Mouse (Mus musculus) adrenal gland, postnatal 0 days (tissue): ENCODE data around the gene Gon7. TPM values are rescaled to one million over a fixed set of nuclear protein-coding genes. Genes with fewer than 3 reads are reported as not detected.

Experiments
- polyA plus RNA-seq: library from polyadenylated mRNA; unstranded; fragments of >200 nt; fragmentation: Nextera tagmentation; extraction: Ambion mirVana; gene quantifications from 2 replicates; pipeline ENCODE4 v1.2.1, GENCODE M21; 2015

Gene Gon7
- 15.3 and 18.9 TPM in 2 replicates for polyA plus RNA-seq

DNA sequence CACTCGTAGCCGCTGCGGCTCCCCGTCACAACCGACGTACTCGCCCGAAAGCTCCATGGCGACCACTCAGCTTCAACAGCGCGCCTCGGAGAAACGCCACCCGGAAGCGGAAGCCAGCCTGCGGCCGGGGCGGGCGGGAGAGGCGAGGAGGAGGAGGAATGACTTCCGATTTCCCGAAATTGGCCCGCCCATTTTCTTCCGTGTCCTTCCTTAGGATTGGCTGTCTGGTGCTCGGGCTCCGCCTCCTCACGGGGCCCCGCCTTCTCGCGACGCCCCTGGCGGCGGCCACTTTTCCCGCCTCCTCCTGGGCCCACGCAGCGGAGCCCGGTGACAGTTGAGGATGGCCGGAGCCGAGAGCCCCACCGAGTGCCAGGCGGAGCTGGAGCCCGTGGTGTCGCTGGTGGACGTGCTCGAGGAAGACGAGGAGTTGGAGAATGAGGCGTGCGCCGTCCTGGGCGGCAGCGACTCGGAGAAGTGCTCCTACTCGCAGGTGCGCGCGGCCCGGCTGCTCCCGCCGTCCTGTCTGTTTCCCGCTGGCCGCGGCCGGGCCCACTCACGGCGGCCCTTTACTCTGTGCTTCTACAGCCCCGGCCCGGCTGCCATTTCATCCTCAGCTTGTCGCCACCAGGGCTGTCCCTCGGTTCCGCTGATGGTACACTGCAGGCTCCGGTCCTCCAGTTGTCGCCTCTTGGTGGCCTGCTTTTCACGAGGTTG is at the start of gene Gon7, which contains the start of the genes Gm28051 and Ubr7:
TSS of gene Gon7 (minus strand) at position 115 of the 714 bp plus-strand sequence.
TSS of gene Gm28051 (minus strand) at position 77 of the 714 bp plus-strand sequence.
TSS of gene Ubr7 (plus strand) at position 279 of the 714 bp plus-strand sequence.

GRCm38 (mm10) chr12:102758403-102758756 is 777 bp upstream of the Gon7 start, which contains the start of gene Gm20604:
TSS of gene Gm20604 (minus strand) at chr12:102758672.

DNA sequence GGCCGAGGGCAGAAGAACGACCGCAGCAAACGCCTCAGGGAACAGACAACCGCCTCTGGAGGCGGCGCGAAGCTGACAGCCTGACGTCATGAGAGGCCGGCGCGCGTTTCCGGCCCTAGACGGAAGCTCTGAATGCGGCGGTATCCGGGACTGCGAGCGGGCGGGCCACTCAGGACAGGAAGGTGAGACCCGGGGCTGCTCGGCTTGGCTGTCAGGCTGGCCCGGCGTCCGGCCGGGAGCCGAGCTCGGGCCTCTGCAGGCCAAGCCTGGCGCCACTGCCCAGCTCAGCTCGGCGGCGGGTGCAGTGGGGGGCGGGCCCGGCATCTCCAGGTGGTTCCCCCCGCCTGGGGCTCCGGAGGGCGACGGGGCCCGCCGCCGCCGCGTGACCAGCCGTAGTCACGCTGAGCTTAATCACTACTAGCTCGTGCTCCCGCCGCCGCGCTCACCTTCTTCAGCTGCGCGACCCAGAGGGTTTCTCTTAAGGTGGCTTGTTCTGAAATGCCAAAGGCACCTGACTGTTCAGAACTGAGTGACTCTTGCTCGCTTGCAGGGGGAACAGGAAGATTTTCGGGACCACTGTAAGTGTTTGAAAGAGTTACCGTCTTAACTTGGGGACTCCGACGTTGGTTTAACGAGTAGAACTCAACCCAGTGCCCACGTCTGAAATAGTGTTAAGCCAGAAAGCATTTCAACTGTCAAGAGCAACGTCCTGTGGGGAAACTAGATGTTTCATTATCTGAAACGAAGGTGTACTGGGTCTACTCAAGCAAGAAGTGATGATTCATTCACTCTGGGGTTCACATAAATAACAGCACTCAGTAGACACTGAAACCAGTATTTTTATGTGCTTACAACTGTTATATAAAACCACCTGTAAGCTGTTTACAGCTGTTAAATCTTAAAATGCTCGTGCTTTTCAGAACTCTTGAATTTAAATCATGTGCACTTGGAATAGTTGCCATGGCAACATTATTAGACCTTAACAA is 13.7 kb downstream of the Gon7 start, which contains the start of the genes Moap1 and Tmem251:
TSS of gene Moap1 (minus strand) at position 73 of the 986 bp plus-strand sequence.
TSS of gene Tmem251 (plus strand) at position 174 of the 986 bp plus-strand sequence.

GRCm38 (mm10) chr12:102704457-102705198 is 53.0 kb downstream of the Gon7 start, which contains the start of gene Itpk1:
TSS of gene Itpk1 (minus strand) at chr12:102704930.

Other genes with a start within 250 kb of the Gon7 start
- gene Chga, start 202.8 kb downstream of the Gon7 start, polyA plus RNA-seq, result 849 and 2,026 TPM in 2 replicates
- 11.9 and 21.2 TPM in 2 replicates for gene Itpk1, start 52.9 kb downstream of the Gon7 start, polyA plus RNA-seq
- gene Moap1, start 14.1 kb downstream of the Gon7 start, polyA plus RNA-seq, result 11.8 and 14.6 TPM in 2 replicates
- 10.2 and 10.7 TPM in 2 replicates for gene Tmem251, start 14.0 kb downstream of the Gon7 start, polyA plus RNA-seq
- gene Gm28051, start within 50 bp of the Gon7 start, polyA plus RNA-seq, result not detected in 2 replicates
- 23.4 and 35.8 TPM in 2 replicates for gene Ubr7, start 164 bp upstream of the Gon7 start, polyA plus RNA-seq
- 14.9 and 16.6 TPM in 2 replicates for gene Gm20604, start 869 bp upstream of the Gon7 start, polyA plus RNA-seq
- 8.5 and 11.0 TPM in 2 replicates for gene Btbd7, start 120.7 kb upstream of the Gon7 start, polyA plus RNA-seq
- 0.33 TPM in 1 of 2 replicates, not detected in the other for gene Cox8c, start 141.5 kb upstream of the Gon7 start, polyA plus RNA-seq
- 1.1 and 1.2 TPM in 2 replicates for gene Unc79, start 191.1 kb upstream of the Gon7 start, polyA plus RNA-seq